Mouse (Mus musculus) hindbrain, embryonic 15.5 days (tissue): ENCODE measurements around the gene Dcaf6. TPM values are rescaled to one million over a fixed set of nuclear protein-coding genes. Genes with fewer than 3 reads are reported as not detected.

Experiments
- ATAC-seq: fragments of 200-750 bp; cut with Nextera tagmentation; 2 replicates; pipeline ENCODE4 v1.8.0; 2017; ENCODE audit warnings: low read depth, moderate number of reproducible peaks, moderate TSS enrichment; ENCODE audit not compliant: low FRiP score
- H3K27ac ChIP-seq: fragments of 300-500 bp; sonication (generic); replicated peaks from 2 replicates; pipeline ENCODE4 v1.5.1; 2015; ENCODE audit warnings: mild to moderate bottlenecking, inconsistent platforms
- H3K27me3 ChIP-seq: fragments of 300-500 bp; sonication (generic); 2 replicates; pipeline ENCODE4 v1.6.1; 2015; ENCODE audit warnings: control low read depth, inconsistent platforms
- H3K36me3 ChIP-seq: fragments of 300-500 bp; sonication (generic); 2 replicates; pipeline ENCODE4 v1.6.1; 2015; ENCODE audit warnings: control low read depth, inconsistent platforms
- H3K4me1 ChIP-seq: fragments of 300-500 bp; sonication (generic); replicated peaks from 2 replicates; pipeline ENCODE4 v1.6.1; 2015; ENCODE audit warnings: control low read depth, inconsistent platforms
- H3K4me2 ChIP-seq: fragments of 300-500 bp; sonication (generic); 2 replicates; pipeline ENCODE4 v1.6.1; 2015; ENCODE audit warnings: moderate library complexity, mild to moderate bottlenecking, inconsistent platforms
- H3K4me3 ChIP-seq: fragments of 300-500 bp; sonication (generic); 2 replicates; pipeline ENCODE4 v1.5.1; 2015; ENCODE audit warnings: mild to moderate bottlenecking, inconsistent platforms
- H3K9ac ChIP-seq: fragments of 300-500 bp; sonication (generic); 2 replicates; pipeline ENCODE4 v1.6.1; 2015; ENCODE audit warnings: inconsistent platforms
- H3K9me3 ChIP-seq: fragments of 300-500 bp; sonication (generic); 2 replicates; pipeline ENCODE4 v1.6.1; 2016; ENCODE audit warnings: control low read depth, inconsistent platforms
- WGBS: fragments of 180-500 bp; shearing (Covaris S2); methylation state at CpG from one replicate; pipeline ENCODE4 v1.1.7; 2015; 5-methylcytosine and 5-hydroxymethylcytosine counted together
- polyA plus RNA-seq: library from polyadenylated mRNA; unstranded; fragments of >200 nt; fragmentation: Nextera tagmentation; extraction: Ambion mirVana; gene quantifications from 2 replicates; pipeline ENCODE4 v1.2.1, GENCODE M21; 2015

Dcaf6 gene
- polyA plus RNA-seq, 1 experiment from 2014 or later, result 15.6 TPM

DNA sequence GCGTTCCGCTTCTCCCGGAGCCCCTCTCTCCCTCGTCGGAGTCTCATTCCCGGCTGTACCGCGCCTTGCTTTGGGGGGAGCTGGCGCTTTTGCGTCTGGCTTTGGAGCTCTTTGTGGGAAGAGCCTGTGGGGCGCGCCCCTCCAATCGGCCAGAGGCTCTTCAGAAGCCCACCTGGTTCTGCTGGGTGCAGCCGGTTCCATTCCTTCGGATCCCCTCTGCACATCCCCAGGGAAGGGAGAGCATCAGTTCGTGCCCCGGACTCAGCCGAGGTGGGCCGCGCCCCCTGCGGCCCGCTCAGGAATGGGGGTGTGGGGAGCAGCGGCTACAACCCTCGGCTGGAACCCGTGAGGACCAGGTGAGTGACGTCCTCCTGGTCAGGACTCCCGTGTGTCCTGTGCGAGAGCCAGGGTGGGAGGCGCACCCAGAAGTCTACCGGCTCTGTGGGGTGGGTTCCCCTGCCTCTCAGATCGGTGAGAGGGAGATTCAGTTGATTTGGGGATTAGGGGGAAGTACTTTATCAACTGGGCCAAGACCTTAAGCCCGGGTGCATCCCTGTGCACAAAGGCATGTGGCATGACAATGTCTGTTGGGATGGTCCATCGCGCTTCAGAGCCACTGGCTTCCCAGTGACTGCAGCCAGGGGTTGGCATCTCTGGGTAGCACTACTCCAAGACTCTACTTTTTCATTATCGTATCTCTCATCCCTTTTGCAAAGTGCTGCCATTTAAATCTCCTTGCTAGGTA is 177.9 kb downstream of the Dcaf6 start:
- H3K4me1 ChIP-seq, result peaks cover 38% of the 10 kb centered on the region
- peak overlapping the region; percentile 89 for H3K4me3 ChIP-seq
- peak overlapping the region; percentile 85 for H3K9ac ChIP-seq
- peak overlapping the region; percentile 66 for H3K4me2 ChIP-seq
- H3K27ac ChIP-seq, result peak overlapping the region; percentile 89
- no peaks in the 10 kb centered on the region for H3K27me3 ChIP-seq
- WGBS, result under 1% methylated on average over 35 of the region's 35 CpGs
- H3K9me3 ChIP-seq, result no peaks in the 10 kb centered on the region
- no peaks in the 10 kb centered on the region for H3K36me3 ChIP-seq
- peak; percentile 64 for ATAC-seq

DNA sequence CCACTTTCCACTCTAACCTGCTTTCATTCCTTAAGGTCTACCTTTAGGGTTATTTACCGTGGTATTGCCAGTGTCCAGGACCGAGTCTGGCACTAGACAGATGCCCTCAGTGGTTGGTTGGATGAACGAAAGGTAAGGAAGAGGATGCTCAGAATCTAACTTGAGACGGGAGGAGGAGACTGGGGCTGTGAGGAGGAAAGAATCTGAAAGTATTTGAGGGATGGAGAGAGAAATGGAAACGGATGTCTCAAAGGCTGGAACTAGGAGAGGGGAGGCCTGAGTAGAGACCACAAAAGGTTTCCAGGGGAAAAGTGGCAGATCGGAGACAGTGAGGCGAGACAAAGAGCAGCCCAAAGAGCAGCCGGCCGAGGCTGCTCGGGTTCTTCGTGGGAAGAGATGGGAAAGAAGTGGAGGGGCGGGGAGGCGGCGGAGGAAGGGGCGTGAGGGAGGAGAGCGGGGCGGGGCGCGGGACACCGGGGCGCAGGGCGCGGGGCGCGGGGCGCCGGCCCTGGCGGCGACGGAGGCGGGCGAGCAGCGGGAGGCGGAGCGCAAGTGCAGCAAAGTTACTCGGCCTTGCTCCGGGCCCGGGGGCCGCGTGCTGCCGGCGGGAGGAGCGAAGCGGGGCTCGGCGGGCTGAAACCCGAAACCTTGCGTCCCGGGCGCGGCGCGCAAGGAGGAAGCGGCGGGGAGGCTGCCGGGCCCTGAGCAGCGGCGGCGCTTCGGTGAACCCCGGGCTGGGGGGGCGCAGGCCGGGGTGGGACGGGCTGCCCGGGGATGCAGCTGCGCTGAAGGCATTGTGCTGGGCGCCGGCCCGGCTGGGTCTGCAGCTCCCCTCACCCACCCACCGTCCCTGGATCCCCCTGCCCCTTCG is 178.7 kb downstream of the Dcaf6 start:
- H3K4me3 ChIP-seq, result peak overlapping the region; percentile 89
- no peaks in the 10 kb centered on the region for H3K27me3 ChIP-seq
- peaks cover 38% of the 10 kb centered on the region for H3K4me1 ChIP-seq
- H3K27ac ChIP-seq, result peak overlapping the region; percentile 89
- peak overlapping the region; percentile 66 for H3K4me2 ChIP-seq
- peak overlapping the region; percentile 85 for H3K9ac ChIP-seq
- no peaks in the 10 kb centered on the region for H3K9me3 ChIP-seq
- H3K36me3 ChIP-seq, result no peaks in the 10 kb centered on the region
- WGBS, result under 1% methylated on average over 48 of the region's 71 CpGs
- peak; percentile 86 for ATAC-seq

- 28% methylated on average over 10 of the region's 10 CpGs for WGBS
- no peaks in the 10 kb centered on the region for H3K9me3 ChIP-seq
- no peaks in the 10 kb centered on the region for H3K27me3 ChIP-seq
- peak overlapping the region; percentile 89 for H3K4me3 ChIP-seq
- H3K27ac ChIP-seq, result peak overlapping the region; percentile 89
- H3K36me3 ChIP-seq, result no peaks in the 10 kb centered on the region
- peak overlapping the region; percentile 85 for H3K9ac ChIP-seq
- ATAC-seq, result no peak
- peaks cover 34% of the 10 kb centered on the region for H3K4me1 ChIP-seq
- H3K4me2 ChIP-seq, result peak overlapping the region; percentile 66
These were observed 179.5 kb downstream of the Dcaf6 start for GRCm38 (mm10) chr1:165280741-165281140.

Other genes with a start within 250 kb of the Dcaf6 start
- gene Tiprl, start 223.5 kb downstream of the Dcaf6 start, polyA plus RNA-seq, result 125 and 134 TPM in 2 replicates
- gene Gpr161, start 164.7 kb downstream of the Dcaf6 start, polyA plus RNA-seq, result 3.0 and 3.1 TPM in 2 replicates
- 202 and 223 TPM in 2 replicates for gene Mpc2, start 162 bp upstream of the Dcaf6 start, polyA plus RNA-seq
- gene Adcy10, start 24.7 kb upstream of the Dcaf6 start, polyA plus RNA-seq, result 0.12 and 0.56 TPM in 2 replicates
- gene Mpzl1, start 174.1 kb upstream of the Dcaf6 start, polyA plus RNA-seq, result 156 TPM in 2 replicates
- gene Rcsd1, start 249.3 kb upstream of the Dcaf6 start, polyA plus RNA-seq, result 9.9 and 10.5 TPM in 2 replicates